Mouse (Mus musculus): ENCODE measurements around the gene Syt16. TPM values are rescaled to one million over a fixed set of nuclear protein-coding genes. Genes with fewer than 3 reads are reported as not detected.

Gene Syt16
- polyA plus RNA-seq, 1 experiment from 2014 or later: 1.2 TPM

GRCm38 (mm10) chr12:74284020-74284684 is 286.7 kb downstream of the Syt16 start:
- H3K9ac ChIP-seq (ENCODE audit: low read depth, low read length): peak overlapping the region; percentile 23; the same call in 1 of the 2 replicates
- peaks cover 22% of the 10 kb centered on the region; the same call in 1 of the 2 replicates for H3K27me3 ChIP-seq (ENCODE audit: control insufficient read depth, insufficient read depth, low read length)
- ATAC-seq (ENCODE audit: low FRiP score, low TSS enrichment): peak; percentile 98
- H3K4me3 ChIP-seq (ENCODE audit: low read length): peak overlapping the region; percentile 39
- peak overlapping the region; percentile 72 for H3K4me2 ChIP-seq (replicated peaks; ENCODE audit: low read depth, low read length)
- no peak overlapping the region for H3K27ac ChIP-seq (ENCODE audit: low read depth, low read length)
- no peaks in the 10 kb centered on the region for H3K36me3 ChIP-seq (ENCODE audit: control insufficient read depth, insufficient read depth, low read length)
- H3K4me1 ChIP-seq (ENCODE audit: control insufficient read depth, insufficient read depth, low read length): no peaks in the 10 kb centered on the region
- under 1% methylated on average over 49 of the region's 49 CpGs for WGBS
- no peaks in the 10 kb centered on the region for H3K9me3 ChIP-seq (ENCODE audit: control insufficient read depth, low read length)

GRCm38 (mm10) chr12:74284685-74285054 is 287.2 kb downstream of the Syt16 start:
- Histone ChIP-seq H3K9ac (ENCODE audit: low read depth, low read length) (no peak overlapping the region), H3K27me3 (ENCODE audit: control insufficient read depth, insufficient read depth, low read length) (peaks cover 22% of the 10 kb centered on the region; the same call in 1 of the 2 replicates), H3K4me2 (replicated peaks; ENCODE audit: low read depth, low read length) (peak overlapping the region; percentile 72), H3K36me3 (ENCODE audit: control insufficient read depth, insufficient read depth, low read length) (no peaks in the 10 kb centered on the region), H3K27ac (ENCODE audit: low read depth, low read length) (no peak overlapping the region), H3K9me3 (ENCODE audit: control insufficient read depth, low read length) (no peaks in the 10 kb centered on the region), H3K4me1 (ENCODE audit: control insufficient read depth, insufficient read depth, low read length) (no peaks in the 10 kb centered on the region), H3K4me3 (ENCODE audit: low read length) (peak overlapping the region; percentile 39)
- ATAC-seq (ENCODE audit: low FRiP score, low TSS enrichment): peak; percentile 10; the same call in 1 of the 2 replicates
- WGBS: 9% methylated on average over 11 of the region's 11 CpGs

- H3K4me3 ChIP-seq (ENCODE audit: low read length): no peak overlapping the region
- no peaks in the 10 kb centered on the region for H3K4me1 ChIP-seq (ENCODE audit: control insufficient read depth, insufficient read depth, low read length)
- H3K9ac ChIP-seq (ENCODE audit: low read depth, low read length): no peak overlapping the region
- peaks cover 6% of the 10 kb centered on the region; the same call in 1 of the 2 replicates for H3K27me3 ChIP-seq (ENCODE audit: control insufficient read depth, insufficient read depth, low read length)
- no peaks in the 10 kb centered on the region for H3K9me3 ChIP-seq (ENCODE audit: control insufficient read depth, low read length)
- H3K27ac ChIP-seq (ENCODE audit: low read depth, low read length): no peak overlapping the region
- no peak overlapping the region for H3K4me2 ChIP-seq (replicated peaks; ENCODE audit: low read depth, low read length)
- WGBS: 83% methylated on average over 4 of the region's 4 CpGs
- no peak for ATAC-seq (ENCODE audit: low FRiP score, low TSS enrichment)
- no peaks in the 10 kb centered on the region for H3K36me3 ChIP-seq (ENCODE audit: control insufficient read depth, insufficient read depth, low read length)
Measured at GRCm38 (mm10) chr12:74290983-74291382, 293.5 kb downstream of the Syt16 start.

GRCm38 (mm10) chr12:74293624-74294023 is 296.2 kb downstream of the Syt16 start:
- no peak overlapping the region for H3K4me2 ChIP-seq (replicated peaks; ENCODE audit: low read depth, low read length)
- H3K36me3 ChIP-seq (ENCODE audit: control insufficient read depth, insufficient read depth, low read length): no peaks in the 10 kb centered on the region
- no peak for ATAC-seq (ENCODE audit: low FRiP score, low TSS enrichment)
- H3K4me3 ChIP-seq (ENCODE audit: low read length): no peak overlapping the region
- WGBS: 4% methylated on average over 4 of the region's 4 CpGs
- no peaks in the 10 kb centered on the region for H3K9me3 ChIP-seq (ENCODE audit: control insufficient read depth, low read length)
- peaks cover 4% of the 10 kb centered on the region; the same call in 1 of the 2 replicates for H3K27me3 ChIP-seq (ENCODE audit: control insufficient read depth, insufficient read depth, low read length)
- no peak overlapping the region for H3K9ac ChIP-seq (ENCODE audit: low read depth, low read length)
- H3K27ac ChIP-seq (ENCODE audit: low read depth, low read length): no peak overlapping the region
- no peaks in the 10 kb centered on the region for H3K4me1 ChIP-seq (ENCODE audit: control insufficient read depth, insufficient read depth, low read length)

- 73% methylated on average over 5 of the region's 5 CpGs for WGBS
- no peak overlapping the region for H3K4me3 ChIP-seq (ENCODE audit: low read length)
- ATAC-seq (ENCODE audit: low FRiP score, low TSS enrichment): no peak
- H3K36me3 ChIP-seq (ENCODE audit: control insufficient read depth, insufficient read depth, low read length): no peaks in the 10 kb centered on the region
- H3K27me3 ChIP-seq (ENCODE audit: control insufficient read depth, insufficient read depth, low read length): peaks cover 4% of the 10 kb centered on the region; the same call in 1 of the 2 replicates
- no peaks in the 10 kb centered on the region for H3K4me1 ChIP-seq (ENCODE audit: control insufficient read depth, insufficient read depth, low read length)
- H3K27ac ChIP-seq (ENCODE audit: low read depth, low read length): no peak overlapping the region
- H3K9ac ChIP-seq (ENCODE audit: low read depth, low read length): no peak overlapping the region
- H3K4me2 ChIP-seq (replicated peaks; ENCODE audit: low read depth, low read length): no peak overlapping the region
- H3K9me3 ChIP-seq (ENCODE audit: control insufficient read depth, low read length): no peaks in the 10 kb centered on the region
Measured at GRCm38 (mm10) chr12:74296374-74296773, 298.9 kb downstream of the Syt16 start.

GRCm38 (mm10) chr12:74301559-74301958 is 304.1 kb downstream of the Syt16 start:
- ATAC-seq (ENCODE audit: low FRiP score, low TSS enrichment): no peak
- Histone ChIP-seq H3K27me3 (ENCODE audit: control insufficient read depth, insufficient read depth, low read length) (no peaks in the 10 kb centered on the region), H3K36me3 (ENCODE audit: control insufficient read depth, insufficient read depth, low read length) (no peaks in the 10 kb centered on the region), H3K4me2 (replicated peaks; ENCODE audit: low read depth, low read length) (no peak overlapping the region), H3K27ac (ENCODE audit: low read depth, low read length) (no peak overlapping the region), H3K4me3 (ENCODE audit: low read length) (no peak overlapping the region), H3K9me3 (ENCODE audit: control insufficient read depth, low read length) (no peaks in the 10 kb centered on the region), H3K9ac (ENCODE audit: low read depth, low read length) (no peak overlapping the region), H3K4me1 (ENCODE audit: control insufficient read depth, insufficient read depth, low read length) (no peaks in the 10 kb centered on the region)
- WGBS: 64% methylated on average over 6 of the region's 6 CpGs

- H3K27ac ChIP-seq (ENCODE audit: low read depth, low read length): no peak overlapping the region
- WGBS: 79% methylated on average over 9 of the region's 9 CpGs
- no peaks in the 10 kb centered on the region for H3K27me3 ChIP-seq (ENCODE audit: control insufficient read depth, insufficient read depth, low read length)
- ATAC-seq (ENCODE audit: low FRiP score, low TSS enrichment): no peak
- no peak overlapping the region for H3K4me2 ChIP-seq (replicated peaks; ENCODE audit: low read depth, low read length)
- no peaks in the 10 kb centered on the region for H3K36me3 ChIP-seq (ENCODE audit: control insufficient read depth, insufficient read depth, low read length)
- H3K9me3 ChIP-seq (ENCODE audit: control insufficient read depth, low read length): no peaks in the 10 kb centered on the region
- no peaks in the 10 kb centered on the region for H3K4me1 ChIP-seq (ENCODE audit: control insufficient read depth, insufficient read depth, low read length)
- H3K9ac ChIP-seq (ENCODE audit: low read depth, low read length): no peak overlapping the region
- H3K4me3 ChIP-seq (ENCODE audit: low read length): no peak overlapping the region
Measured at GRCm38 (mm10) chr12:74303418-74304294, 306.2 kb downstream of the Syt16 start.

- no peaks in the 10 kb centered on the region for H3K36me3 ChIP-seq (ENCODE audit: control insufficient read depth, insufficient read depth, low read length)
- H3K4me2 ChIP-seq (replicated peaks; ENCODE audit: low read depth, low read length): no peak overlapping the region
- H3K27me3 ChIP-seq (ENCODE audit: control insufficient read depth, insufficient read depth, low read length): no peaks in the 10 kb centered on the region
- no peak overlapping the region for H3K4me3 ChIP-seq (ENCODE audit: low read length)
- WGBS: 85% methylated on average over 3 of the region's 3 CpGs
- H3K27ac ChIP-seq (ENCODE audit: low read depth, low read length): no peak overlapping the region
- H3K9ac ChIP-seq (ENCODE audit: low read depth, low read length): no peak overlapping the region
- H3K9me3 ChIP-seq (ENCODE audit: control insufficient read depth, low read length): no peaks in the 10 kb centered on the region
- H3K4me1 ChIP-seq (ENCODE audit: control insufficient read depth, insufficient read depth, low read length): no peaks in the 10 kb centered on the region
- no peak for ATAC-seq (ENCODE audit: low FRiP score, low TSS enrichment)
Measured at GRCm38 (mm10) chr12:74312611-74313010, 315.1 kb downstream of the Syt16 start.

- 69% methylated on average over 2 of the region's 2 CpGs for WGBS
- H3K4me1 ChIP-seq (ENCODE audit: control insufficient read depth, insufficient read depth, low read length): no peaks in the 10 kb centered on the region
- no peak overlapping the region for H3K4me2 ChIP-seq (replicated peaks; ENCODE audit: low read depth, low read length)
Measured at GRCm38 (mm10) chr12:74315221-74315620, 317.8 kb downstream of the Syt16 start.

More at GRCm38 (mm10) chr12:74315221-74315620, 317.8 kb downstream of the Syt16 start:
- no peaks in the 10 kb centered on the region for H3K27me3 ChIP-seq (ENCODE audit: control insufficient read depth, insufficient read depth, low read length)
- no peak overlapping the region for H3K9ac ChIP-seq (ENCODE audit: low read depth, low read length)
- ATAC-seq (ENCODE audit: low FRiP score, low TSS enrichment): no peak
- no peak overlapping the region for H3K4me3 ChIP-seq (ENCODE audit: low read length)
- H3K36me3 ChIP-seq (ENCODE audit: control insufficient read depth, insufficient read depth, low read length): no peaks in the 10 kb centered on the region
- no peaks in the 10 kb centered on the region for H3K9me3 ChIP-seq (ENCODE audit: control insufficient read depth, low read length)
- H3K27ac ChIP-seq (ENCODE audit: low read depth, low read length): no peak overlapping the region

Data from kidney, embryonic 14.5 days (tissue).